Mouse (Mus musculus) ES-E14 (cell line): ENCODE measurements around the gene Znhit6. TPM values are rescaled to one million over a fixed set of nuclear protein-coding genes. Genes with fewer than 3 reads are reported as not detected.

Experiments
- DNase-seq: peaks from one replicate; pipeline ENCODE4 v3.0.0-alpha.2; 2013; ENCODE audit warnings: low read depth, low spot score
- H3K27ac ChIP-seq: 2 replicates; pipeline ENCODE4 v1.5.1; 2012; ENCODE audit warnings: low read depth, mild to moderate bottlenecking, low read length, moderate library complexity, mixed read lengths; ENCODE audit not compliant: poor library complexity, insufficient read depth, severe bottlenecking
- H3K36me3 ChIP-seq: 2 replicates; pipeline ENCODE4 v1.6.1; 2012; ENCODE audit warnings: mild to moderate bottlenecking, low read length, moderate library complexity, mixed read lengths; ENCODE audit not compliant: control insufficient read depth, poor library complexity, insufficient read depth, severe bottlenecking
- H3K4me1 ChIP-seq, 2 experiments: fragments of 150-350 bp in 1 of 2; sonication (generic) in 1 of 2; 2 replicates each; pipeline ENCODE4 v1.6.1; 2012; ENCODE audit warnings: low read length in 2 of 2, mild to moderate bottlenecking in 1 of 2, mixed read lengths in 1 of 2; ENCODE audit not compliant: control insufficient read depth in 2 of 2, insufficient read depth in 2 of 2, poor library complexity in 1 of 2
- H3K4me3 ChIP-seq, 2 experiments: fragments of 150-350 bp in 1 of 2; sonication (generic) in 1 of 2; 2 replicates each; pipeline ENCODE4 v1.5.1; 2012; ENCODE audit warnings: low read length in 2 of 2, low read depth in 1 of 2, mild to moderate bottlenecking in 1 of 2, mixed read lengths in 1 of 2; ENCODE audit not compliant: insufficient read depth in 1 of 2, poor library complexity in 1 of 2, severe bottlenecking in 1 of 2
- H3K9ac ChIP-seq: 2 replicates; pipeline ENCODE4 v1.6.1; 2012; ENCODE audit warnings: low read depth, mild to moderate bottlenecking, low read length, mixed read lengths; ENCODE audit not compliant: poor library complexity, insufficient read depth, severe bottlenecking
- H3K9me3 ChIP-seq: fragments of 150-350 bp; sonication (generic); 2 replicates; pipeline ENCODE4 v1.6.1; 2012; ENCODE audit warnings: low read depth, mild to moderate bottlenecking, low read length; ENCODE audit not compliant: control insufficient read depth, insufficient read depth
- CHD2 ChIP-seq: IDR thresholded peaks from 2 replicates; pipeline ENCODE4 v1.6.1; 2014; ENCODE audit warnings: mild to moderate bottlenecking, low read depth, low read length, inconsistent platforms
- HCFC1 ChIP-seq: IDR thresholded peaks from 2 replicates; pipeline ENCODE4 v1.6.1; 2012; ENCODE audit warnings: low read length, inconsistent platforms, borderline replicate concordance; ENCODE audit not compliant: insufficient read depth
- MAFK ChIP-seq: IDR thresholded peaks from 2 replicates; pipeline ENCODE4 v1.6.1; 2014; ENCODE audit warnings: mild to moderate bottlenecking, low read depth, low read length, inconsistent platforms; ENCODE audit not compliant: insufficient read depth
- ZC3H11A ChIP-seq: IDR thresholded peaks from 2 replicates; pipeline ENCODE4 v1.6.1; 2012; ENCODE audit warnings: low read depth, mild to moderate bottlenecking, inconsistent platforms, low read length, borderline replicate concordance
- ZNF384 ChIP-seq: IDR thresholded peaks from 2 replicates; pipeline ENCODE4 v1.6.1; 2012; ENCODE audit warnings: low read depth, low read length, inconsistent platforms
- in situ Hi-C, 2 experiments: fragments of 600-800 bp; cut with MboI; formaldehyde crosslinking; loops; one replicate each; pipeline ENCODE4 v1.15.1; 2025; ENCODE audit warnings: low sequenced_read_pairs in 2 of 2, inconsistent platforms in 1 of 2; ENCODE audit not compliant: unreplicated experiment in 2 of 2
- total RNA-seq: library from RNA; depleted of rRNA; stranded (reverse); fragments of 300-350 nt; gene quantifications from 2 replicates; pipeline ENCODE4 v1.2.3, GENCODE M21; 2012

The Znhit6 gene
- total RNA-seq, 1 experiment: 56.8 TPM

GRCm38 (mm10) chr3:145554388-145554787, 21.6 kb upstream of the Znhit6 start:
- Histone ChIP-seq H3K27ac (no peak overlapping the region), H3K9me3 (no peaks in the 10 kb centered on the region), H3K36me3 (no peaks in the 10 kb centered on the region), H3K4me3 (no peak overlapping the region), H3K4me1 (no peaks in the 10 kb centered on the region), H3K9ac (no peak overlapping the region)
- no peak for DNase-seq
- no peak for TF ChIP-seq MAFK
- TF ChIP-seq ZNF384: peak; percentile 54; the same call in 1 of the 2 replicates
- TF ChIP-seq HCFC1: no peak
- in situ Hi-C loops: no loop called here

- no peak overlapping the region for H3K9ac ChIP-seq
- no peaks in the 10 kb centered on the region for H3K4me1 ChIP-seq
- no peaks in the 10 kb centered on the region for H3K36me3 ChIP-seq
- H3K4me3 ChIP-seq: no peak overlapping the region
- TF ChIP-seq ZNF384 (no peak), CHD2 (no peak), MAFK (no peak), ZC3H11A (no peak), HCFC1 (no peak)
- in situ Hi-C loops: no loop called here
- DNase-seq: no peak
- H3K27ac ChIP-seq: no peak overlapping the region
- no peaks in the 10 kb centered on the region for H3K9me3 ChIP-seq
Observed at GRCm38 (mm10) chr3:145556206-145556605, 19.8 kb upstream of the Znhit6 start.

- H3K4me1 ChIP-seq: no peaks in the 10 kb centered on the region
- DNase-seq: no peak
- H3K9ac ChIP-seq: no peak overlapping the region
- no peaks in the 10 kb centered on the region for H3K36me3 ChIP-seq
- in situ Hi-C loops: no loop called here
- H3K4me3 ChIP-seq: no peak overlapping the region
- H3K9me3 ChIP-seq: no peaks in the 10 kb centered on the region
- no peak overlapping the region for H3K27ac ChIP-seq
- TF ChIP-seq HCFC1 (no peak), ZNF384 (no peak)
Observed at GRCm38 (mm10) chr3:145559675-145560074, 16.3 kb upstream of the Znhit6 start.

- in situ Hi-C loops: no loop called here
- Histone ChIP-seq H3K27ac (no peak overlapping the region), H3K36me3 (no peaks in the 10 kb centered on the region), H3K4me1 (no peaks in the 10 kb centered on the region), H3K9me3 (no peaks in the 10 kb centered on the region), H3K4me3 (no peak overlapping the region), H3K9ac (no peak overlapping the region)
- DNase-seq: no peak
- TF ChIP-seq MAFK: no peak
- no peak for TF ChIP-seq ZC3H11A
- no peak for TF ChIP-seq HCFC1
- TF ChIP-seq CHD2: no peak
- no peak for TF ChIP-seq ZNF384
Observed at GRCm38 (mm10) chr3:145560117-145560516, 15.9 kb upstream of the Znhit6 start.

GRCm38 (mm10) chr3:145574468-145574867, 1.5 kb upstream of the Znhit6 start:
- H3K9ac ChIP-seq: no peak overlapping the region
- H3K27ac ChIP-seq: no peak overlapping the region
- TF ChIP-seq MAFK (peak; percentile 54; the same call in 1 of the 2 replicates), CHD2 (no peak), HCFC1 (no peak)
- no peak overlapping the region for H3K4me3 ChIP-seq
- H3K4me1 ChIP-seq: peaks cover 0 to 2% of the 10 kb centered on the region in 2 experiments; a peak in 2 of 4 replicates
- DNase-seq: no peak
- H3K9me3 ChIP-seq: no peaks in the 10 kb centered on the region
- in situ Hi-C loops: no loop called here
- peaks cover 14% of the 10 kb centered on the region for H3K36me3 ChIP-seq
